Mouse (Mus musculus): ENCODE measurements at regions not wholly inside any gene's neighbourhood (a gene's known extent, or its start where the extent isn't known, plus 50 kb on each side); places are given as distances from the start of the nearest gene placed in this dataset.

- TF ChIP-seq POLR2A (IDR thresholded peaks at IDR 0.05; ENCODE audit: control insufficient read depth, extremely low read depth, insufficient read depth, low read length, poor library complexity) (no peak), CTCF (IDR thresholded peaks at IDR 0.05; ENCODE audit: borderline replicate concordance, control insufficient read depth, extremely low read depth, insufficient read depth, low read length, poor library complexity) (no peak)
These were observed 212.2 kb upstream of the Unc93a2 start for GRCm38 (mm10) chr17:7597481-7597880.

All from thymus, adult 2 months (tissue).